Mouse (Mus musculus) bone marrow, adult 2 months (tissue): Measurements from ENCODE around the gene Adgrv1. TPM values are rescaled to one million over a fixed set of nuclear protein-coding genes. Genes with fewer than 3 reads are reported as not detected.
"Not testable (repeated sequence)": the region's sequence is repeated elsewhere in the genome, so short reads cannot be mapped to it uniquely, and the experiment has no call there.

Experiments used
- H3K27ac ChIP-seq: fragments of 200-500 bp; 2 replicates; pipeline ENCODE4 v1.5.1; 2012; ENCODE audit warnings: low read depth, mild to moderate bottlenecking, control low read depth, inconsistent platforms, low read length; ENCODE audit not compliant: control insufficient read depth, poor library complexity, insufficient read depth
- H3K4me1 ChIP-seq: fragments of 200-500 bp; 2 replicates; pipeline ENCODE4 v1.6.1; 2011; ENCODE audit warnings: low read length; ENCODE audit not compliant: control insufficient read depth, insufficient read depth
- H3K4me3 ChIP-seq: fragments of 200-500 bp; replicated peaks from 2 replicates; pipeline ENCODE3; 2011; ENCODE audit warnings: mild to moderate bottlenecking, low read depth, low read length, control low read depth; ENCODE audit not compliant: control insufficient read depth
- CTCF ChIP-seq: fragments of 200-500 bp; IDR thresholded peaks from 2 replicates; pipeline ENCODE4 v1.5.1; 2011; ENCODE audit warnings: low read length, control low read depth; ENCODE audit not compliant: control insufficient read depth, insufficient read depth
- POLR2A ChIP-seq: fragments of 200-500 bp; IDR thresholded peaks from 2 replicates; pipeline ENCODE4 v1.6.1; 2011; ENCODE audit warnings: low read depth, mild to moderate bottlenecking, control low read depth, low read length, borderline replicate concordance; ENCODE audit not compliant: control insufficient read depth
- WGBS: fragments of 180-500 bp; shearing (Covaris S2); methylation state at CpG from one replicate; pipeline ENCODE4 v1.1.7; 2018; 5-methylcytosine and 5-hydroxymethylcytosine counted together
- polyA plus RNA-seq: library from polyadenylated mRNA; stranded (reverse); fragments of >200 nt; gene quantifications from 2 replicates; pipeline ENCODE4 v1.2.4, GENCODE M21; 2011; ENCODE audit warnings: low replicate concordance; ENCODE audit not compliant: missing spikeins, insufficient read depth, insufficient read length

The Adgrv1 gene
- polyA plus RNA-seq, 1 experiment, result 1.7 TPM

- no peaks in the 10 kb centered on the region for H3K4me1 ChIP-seq
- TF ChIP-seq POLR2A (no peak), CTCF (no peak)
- 63% methylated on average over 4 of the region's 4 CpGs for WGBS
- no peak overlapping the region for H3K4me3 ChIP-seq
- H3K27ac ChIP-seq, result no peak overlapping the region
These were observed 6.7 kb upstream of the Adgrv1 start for GRCm38 (mm10) chr13:81639624-81640023.

- 76% methylated on average over 5 of the region's 5 CpGs for WGBS
- Histone ChIP-seq H3K4me1 (no peaks in the 10 kb centered on the region; the same call in 1 of the 2 replicates), H3K27ac (no peak overlapping the region), H3K4me3 (no peak overlapping the region)
- no peak for TF ChIP-seq POLR2A
- TF ChIP-seq CTCF, result no peak
These were observed 2.4 kb downstream of the Adgrv1 start for GRCm38 (mm10) chr13:81630566-81630965.

GRCm38 (mm10) chr13:81629395-81629794 is 3.6 kb downstream of the Adgrv1 start:
- 48% methylated on average over 3 of the region's 3 CpGs for WGBS
- TF ChIP-seq CTCF (no peak), POLR2A (no peak)

GRCm38 (mm10) chr13:81628631-81629190 is 4.2 kb downstream of the Adgrv1 start:
- Histone ChIP-seq H3K27ac (no peak overlapping the region), H3K4me1 (no peaks in the 10 kb centered on the region; the same call in 1 of the 2 replicates), H3K4me3 (no peak overlapping the region)
- WGBS, result 66% methylated on average over 2 of the region's 2 CpGs
- TF ChIP-seq CTCF, result no peak
- no peak for TF ChIP-seq POLR2A

More at GRCm38 (mm10) chr13:81629395-81629794, 3.6 kb downstream of the Adgrv1 start:
- Histone ChIP-seq H3K27ac (no peak overlapping the region), H3K4me3 (no peak overlapping the region), H3K4me1 (no peaks in the 10 kb centered on the region; the same call in 1 of the 2 replicates)

GRCm38 (mm10) chr13:81627861-81628260 is 5.1 kb downstream of the Adgrv1 start:
- not testable (repeated sequence) for H3K4me1 ChIP-seq, H3K4me3 ChIP-seq, H3K27ac ChIP-seq
- WGBS, result 70% methylated on average over 1 of the region's 1 CpGs

GRCm38 (mm10) chr13:81610349-81610748 is 22.6 kb downstream of the Adgrv1 start:
- 83% methylated on average over 4 of the region's 4 CpGs for WGBS
- no peak for TF ChIP-seq POLR2A
- no peak overlapping the region for H3K27ac ChIP-seq
- no peaks in the 10 kb centered on the region for H3K4me1 ChIP-seq
- H3K4me3 ChIP-seq, result no peak overlapping the region

GRCm38 (mm10) chr13:81606991-81607390 is 26.0 kb downstream of the Adgrv1 start:
- TF ChIP-seq CTCF, result no peak
- TF ChIP-seq POLR2A, result no peak
- H3K4me1 ChIP-seq, result no peaks in the 10 kb centered on the region
- no peak overlapping the region for H3K4me3 ChIP-seq
- H3K27ac ChIP-seq, result no peak overlapping the region
- WGBS, result 79% methylated on average over 2 of the region's 2 CpGs

- Histone ChIP-seq H3K27ac (no peak overlapping the region), H3K4me3 (no peak overlapping the region), H3K4me1 (no peaks in the 10 kb centered on the region)
- TF ChIP-seq CTCF (no peak), POLR2A (no peak)
- WGBS, result 81% methylated on average over 9 of the region's 9 CpGs
These were observed 35.9 kb downstream of the Adgrv1 start for GRCm38 (mm10) chr13:81596910-81597607.

- TF ChIP-seq CTCF (no peak), POLR2A (no peak)
- H3K4me1 ChIP-seq, result no peaks in the 10 kb centered on the region
- no peak overlapping the region for H3K27ac ChIP-seq
- H3K4me3 ChIP-seq, result no peak overlapping the region
- WGBS, result 86% methylated on average over 8 of the region's 8 CpGs
These were observed 54.3 kb downstream of the Adgrv1 start for GRCm38 (mm10) chr13:81578692-81579091.
